ENCODE assay signal across 18 mouse cellular contexts in genomic region chr5:35926511-35926910, GRCm38 (mm10). TPM values are rescaled to one million over a fixed set of nuclear protein-coding genes. Genes with fewer than 3 reads are reported as not detected.
DNase-seq lines count a peak whose midpoint lies in the region; ATAC-seq and TF ChIP-seq lines count a peak whose summit lies in the region.
"Had no signal": no experiment of that assay in that cellular context is flagged by ENCODE, and none has a peak within 500 bp of the region (broad histone marks: within the 10 kb centered on the region; RNA-seq: fewer than 3 reads in every experiment).

No protein-coding gene starts in this region.

- no peak for TF ChIP-seq CTCF in gastrocnemius, adult 2 months (IDR thresholded peaks at IDR 0.05)

- H3K4me2 ChIP-seq in midbrain, embryonic 15.5 days = no peak overlapping the region
- no peak overlapping the region for H3K4me2 ChIP-seq in hindbrain, embryonic 11.5 days (replicated peaks; ENCODE audit: low read depth, low read length)
- H3K4me2 ChIP-seq: embryonic facial prominence, embryonic 12.5 days had no signal

- H3K27me3 ChIP-seq in midbrain, embryonic 10.5 days (ENCODE audit: low read depth, poor library complexity, severe bottlenecking) = no peaks in the 10 kb centered on the region
- no peaks in the 10 kb centered on the region for H3K27me3 ChIP-seq in midbrain, embryonic 15.5 days (replicated peaks)
- no peaks in the 10 kb centered on the region for H3K27me3 ChIP-seq in hindbrain, embryonic 11.5 days (ENCODE audit: control insufficient read depth, insufficient read depth, low read length)
- no peaks in the 10 kb centered on the region for H3K27me3 ChIP-seq in limb, embryonic 10.5 days (ENCODE audit: low read depth, poor library complexity, severe bottlenecking)
- H3K27me3 ChIP-seq: embryonic facial prominence, embryonic 12.5 days; limb, embryonic 13.5 days had no signal

- no peak overlapping the region for H3K4me3 ChIP-seq in gastrocnemius, adult 2 months
- H3K4me3 ChIP-seq in midbrain, embryonic 10.5 days = no peak overlapping the region
- H3K4me3 ChIP-seq in midbrain, embryonic 15.5 days = no peak overlapping the region
- no peak overlapping the region for H3K4me3 ChIP-seq in hindbrain, embryonic 11.5 days (ENCODE audit: low read depth, low read length)
- no peak overlapping the region for H3K4me3 ChIP-seq in limb, embryonic 10.5 days
- H3K4me3 ChIP-seq: embryonic facial prominence, embryonic 12.5 days; layer of hippocampus, adult 2 months; limb, embryonic 13.5 days had no signal

- WGBS in midbrain, embryonic 10.5 days = 88% methylated on average over 8 of the region's 8 CpGs
- WGBS in midbrain, embryonic 15.5 days = 59% methylated on average over 8 of the region's 8 CpGs
- 76% methylated on average over 8 of the region's 8 CpGs for WGBS in hindbrain, embryonic 11.5 days
- 92% methylated on average over 8 of the region's 8 CpGs for WGBS in limb, embryonic 10.5 days

- no peak overlapping the region for H3K9ac ChIP-seq in midbrain, embryonic 15.5 days
- H3K9ac ChIP-seq in hindbrain, embryonic 11.5 days (ENCODE audit: low read depth, low read length) = no peak overlapping the region
- H3K9ac ChIP-seq: embryonic facial prominence, embryonic 12.5 days; liver, embryonic 14.5 days had no signal

- no peaks in the 10 kb centered on the region for H3K36me3 ChIP-seq in midbrain, embryonic 10.5 days
- no peaks in the 10 kb centered on the region for H3K36me3 ChIP-seq in midbrain, embryonic 15.5 days (replicated peaks)
- no peaks in the 10 kb centered on the region for H3K36me3 ChIP-seq in hindbrain, embryonic 11.5 days (ENCODE audit: control insufficient read depth, insufficient read depth, low read length)
- H3K36me3 ChIP-seq in limb, embryonic 10.5 days = no peaks in the 10 kb centered on the region
- H3K36me3 ChIP-seq: embryonic facial prominence, embryonic 12.5 days had no signal

- DNase-seq in gastrocnemius, adult 2 months = no peak
- DNase-seq in gastrocnemius, postnatal 4 days (ENCODE audit: low spot score in 2 of 2) = no peak
- no peak for DNase-seq in midbrain, embryonic 10.5 days (ENCODE audit: low spot score)
- DNase-seq in hindbrain, embryonic 11.5 days (ENCODE audit: low spot score) = no peak
- no peak for DNase-seq in limb, embryonic 10.5 days (ENCODE audit: low spot score)
- DNase-seq in right cerebral cortex, postnatal 14 days = no peak
- DNase-seq: adrenal gland, postnatal 14 days; cerebellum, adult 2 months; heart, postnatal 36 days; kidney, postnatal 10 days; thymus, adult 18-20 months had no signal

- H3K4me1 ChIP-seq in midbrain, embryonic 10.5 days = peaks cover 65% of the 10 kb centered on the region
- peaks cover 61% of the 10 kb centered on the region for H3K4me1 ChIP-seq in midbrain, embryonic 15.5 days
- H3K4me1 ChIP-seq in hindbrain, embryonic 11.5 days (replicated peaks; ENCODE audit: control insufficient read depth, insufficient read depth, low read length) = peaks cover 16% of the 10 kb centered on the region
- H3K4me1 ChIP-seq in limb, embryonic 10.5 days = peaks cover 49% of the 10 kb centered on the region

- intact Hi-C loops in gastrocnemius, adult 2 months (cut with DNase I) = no loop called here

- no peaks in the 10 kb centered on the region for H3K9me3 ChIP-seq in midbrain, embryonic 10.5 days (replicated peaks)
- no peaks in the 10 kb centered on the region for H3K9me3 ChIP-seq in midbrain, embryonic 15.5 days
- no peaks in the 10 kb centered on the region for H3K9me3 ChIP-seq in hindbrain, embryonic 11.5 days (ENCODE audit: control insufficient read depth, low read length)
- H3K9me3 ChIP-seq in limb, embryonic 10.5 days (replicated peaks) = no peaks in the 10 kb centered on the region
- H3K9me3 ChIP-seq: embryonic facial prominence, embryonic 12.5 days; limb, embryonic 13.5 days had no signal

- peak overlapping the region; percentile 28; the same call in 1 of the 2 replicates for H3K27ac ChIP-seq in gastrocnemius, adult 2 months
- H3K27ac ChIP-seq in midbrain, embryonic 10.5 days (replicated peaks) = peak overlapping the region; percentile 5; the same call in 1 of the 2 replicates
- no peak overlapping the region for H3K27ac ChIP-seq in midbrain, embryonic 15.5 days
- H3K27ac ChIP-seq in hindbrain, embryonic 11.5 days (ENCODE audit: low read depth, low read length) = peak overlapping the region; percentile 49; the same call in 1 of the 2 replicates
- H3K27ac ChIP-seq in limb, embryonic 10.5 days = 0 out of 2 replicates have a peak overlapping the region, but pooled peaks have one; percentile 56
- H3K27ac ChIP-seq: layer of hippocampus, adult 2 months; liver, embryonic 14.5 days had no signal

- ATAC-seq in midbrain, embryonic 15.5 days (replicated peaks) = no peak
- ATAC-seq in hindbrain, embryonic 11.5 days (ENCODE audit: low FRiP score) = no peak
- ATAC-seq: intestine, postnatal 0 days; lung, postnatal 0 days had no signal

RNA-seq across cellular contexts. Expression of gene Afap1, which starts 33.4 kb away (rescaled TPM):
- 1 to 10 TPM; 7.4 to 8.3 TPM for total RNA-seq in gastrocnemius, adult 2 months (2021)
- 10 to 100 TPM; 44.5 to 48.0 TPM for total RNA-seq in gastrocnemius, postnatal 4 days (2021)
- polyA plus RNA-seq in midbrain, embryonic 10.5 days (2016; fragmentation: Nextera tagmentation; extraction: Ambion mirVana) = 21.6 and 34.3 TPM in 2 replicates
- 71.1 and 76.9 TPM in 2 replicates for polyA plus RNA-seq in midbrain, embryonic 15.5 days (2015; fragmentation: Nextera tagmentation; extraction: Ambion mirVana)
- 55.7 and 58.2 TPM in 2 replicates for polyA plus RNA-seq in hindbrain, embryonic 11.5 days (2014; fragmentation: Nextera tagmentation; extraction: Ambion mirVana)
- 13.6 and 15.1 TPM in 2 replicates for polyA plus RNA-seq in limb, embryonic 10.5 days (2016; fragmentation: Nextera tagmentation; extraction: Ambion mirVana)
